22 mouse cellular contexts compared by ENCODE assay signal in genomic region chr4:81995243-81995642, GRCm38 (mm10).
DNase-seq lines count a peak whose midpoint lies in the region; ATAC-seq and TF ChIP-seq lines count a peak whose summit lies in the region.
"Had no signal": no experiment of that assay in that cellular context is flagged by ENCODE, and none has a peak within 500 bp of the region (broad histone marks: within the 10 kb centered on the region; RNA-seq: fewer than 3 reads in every experiment).

No protein-coding gene starts in this region.

- TF ChIP-seq POLR2A in small intestine, adult 2 months (IDR thresholded peaks at IDR 0.05; ENCODE audit: low read depth, low read length): no peak

- no peaks in the 10 kb centered on the region for H3K9me3 ChIP-seq in intestine, embryonic 15.5 days
- no peaks in the 10 kb centered on the region for H3K9me3 ChIP-seq in intestine, embryonic 16.5 days (ENCODE audit: control insufficient read depth, low read length)
- H3K9me3 ChIP-seq in intestine, postnatal 0 days (ENCODE audit: control insufficient read depth): no peaks in the 10 kb centered on the region

- no peak overlapping the region for H3K4me2 ChIP-seq in intestine, embryonic 15.5 days (replicated peaks)
- no peak overlapping the region for H3K4me2 ChIP-seq in intestine, embryonic 16.5 days (ENCODE audit: low read depth, low read length)
- no peak overlapping the region for H3K4me2 ChIP-seq in intestine, postnatal 0 days (replicated peaks; ENCODE audit: low read depth)

- ATAC-seq in intestine, embryonic 15.5 days: peak; percentile 88
- peak; percentile 99 for ATAC-seq in intestine, embryonic 16.5 days
- peak; percentile 96 for ATAC-seq in intestine, postnatal 0 days
- ATAC-seq in megakaryocyte, adult 5-6 weeks (ENCODE audit: poor library complexity, severe bottlenecking): no peak
- ATAC-seq: activated CD4-positive, CD25-positive, alpha-beta regulatory T cell, adult 4 months; CD4-positive, CD25-positive, alpha-beta regulatory T cell, adult 4 months; Patski had no signal

- H3K4me3 ChIP-seq in intestine, embryonic 15.5 days (replicated peaks): no peak overlapping the region
- no peak overlapping the region for H3K4me3 ChIP-seq in intestine, embryonic 16.5 days (ENCODE audit: low read length)
- no peak overlapping the region for H3K4me3 ChIP-seq in intestine, postnatal 0 days (ENCODE audit: low read depth, low read length)
- no peak overlapping the region for H3K4me3 ChIP-seq in small intestine, adult 2 months (ENCODE audit: low read depth, low read length)

- no peaks in the 10 kb centered on the region for H3K36me3 ChIP-seq in intestine, embryonic 15.5 days
- H3K36me3 ChIP-seq in intestine, embryonic 16.5 days (ENCODE audit: control insufficient read depth, insufficient read depth, low read length): no peaks in the 10 kb centered on the region
- no peaks in the 10 kb centered on the region for H3K36me3 ChIP-seq in intestine, postnatal 0 days (ENCODE audit: control insufficient read depth, insufficient read depth)
- H3K36me3 ChIP-seq in small intestine, adult 2 months (ENCODE audit: control insufficient read depth, insufficient read depth, low read length): no peaks in the 10 kb centered on the region
- H3K36me3 ChIP-seq: G1E had no signal

- DNase-seq in thymus, postnatal 0 days (ENCODE audit: low spot score): no peak
- no peak for DNase-seq in cerebellum, postnatal 10 days
- no peak for DNase-seq in urinary bladder, postnatal 25 days (ENCODE audit: low spot score)
- DNase-seq: adrenal gland, adult 2 months; adrenal gland, adult 8-10 months; adrenal gland, postnatal 10 days; adrenal gland, postnatal 14 days; adrenal gland, postnatal 25 days; adrenal gland, postnatal 36 days; B cell, adult 2 months; cerebellum, adult 11 months; cerebellum, adult 11-12 months had no signal

- no peak overlapping the region for H3K9ac ChIP-seq in intestine, embryonic 15.5 days
- H3K9ac ChIP-seq in intestine, embryonic 16.5 days (ENCODE audit: low read depth, low read length): no peak overlapping the region
- no peak overlapping the region for H3K9ac ChIP-seq in intestine, postnatal 0 days (ENCODE audit: low read depth, low read length)

- no peak for TF ChIP-seq CTCF in intestine, postnatal 0 days (IDR thresholded peaks at IDR 0.05; ENCODE audit: low read depth)
- no peak for TF ChIP-seq CTCF in small intestine, adult 2 months (IDR thresholded peaks at IDR 0.05; ENCODE audit: extremely low read depth, insufficient read length, insufficient replicate concordance, low read depth, low read length)

- 70% methylated on average over 3 of the region's 3 CpGs for WGBS in intestine, embryonic 15.5 days
- 69% methylated on average over 3 of the region's 3 CpGs for whole genome bisulfite sequencing in intestine, embryonic 16.5 days
- 42% methylated on average over 3 of the region's 3 CpGs for WGBS in intestine, postnatal 0 days
- 30% methylated on average over 3 of the region's 3 CpGs for WGBS in small intestine, adult 2 months

- no peak overlapping the region for H3K27ac ChIP-seq in intestine, embryonic 15.5 days
- no peak overlapping the region for H3K27ac ChIP-seq in intestine, embryonic 16.5 days (ENCODE audit: low read length)
- no peak overlapping the region for H3K27ac ChIP-seq in intestine, postnatal 0 days (ENCODE audit: low read depth, low read length)
- H3K27ac ChIP-seq in small intestine, adult 2 months (ENCODE audit: insufficient read depth, low read depth, low read length): peak overlapping the region; percentile 54; the same call in 1 of the 2 replicates

- no peaks in the 10 kb centered on the region for H3K27me3 ChIP-seq in intestine, embryonic 15.5 days (replicated peaks)
- H3K27me3 ChIP-seq in intestine, embryonic 16.5 days (replicated peaks; ENCODE audit: control insufficient read depth, insufficient read depth, low read length): no peaks in the 10 kb centered on the region
- H3K27me3 ChIP-seq in intestine, postnatal 0 days (replicated peaks; ENCODE audit: control insufficient read depth, insufficient read depth, low read length): no peaks in the 10 kb centered on the region
- H3K27me3 ChIP-seq in small intestine, adult 2 months (ENCODE audit: control insufficient read depth, insufficient read depth, low read length): no peaks in the 10 kb centered on the region
- H3K27me3 ChIP-seq: CH12.LX, Patski had no signal

- no peaks in the 10 kb centered on the region for H3K4me1 ChIP-seq in intestine, embryonic 15.5 days (replicated peaks)
- no peaks in the 10 kb centered on the region for H3K4me1 ChIP-seq in intestine, embryonic 16.5 days (ENCODE audit: control insufficient read depth, insufficient read depth, low read length)
- no peaks in the 10 kb centered on the region for H3K4me1 ChIP-seq in intestine, postnatal 0 days (replicated peaks; ENCODE audit: control insufficient read depth, insufficient read depth, low read length)
- H3K4me1 ChIP-seq in small intestine, adult 2 months (ENCODE audit: control insufficient read depth, insufficient read depth, insufficient read length, low read length): peaks cover 9% of the 10 kb centered on the region; the same call in 1 of the 2 replicates
